Mouse (Mus musculus) stomach, postnatal 0 days (tissue): ENCODE results near the gene Crebl2.

ENCODE experiments used
- CTCF ChIP-seq: IDR thresholded peaks from 2 replicates; pipeline ENCODE4 v1.5.1; 2016; ENCODE audit warnings: antibody characterized with exemption, low read depth, mild to moderate bottlenecking, moderate library complexity
- EP300 ChIP-seq: optimal IDR thresholded peaks from 2 replicates; pipeline ENCODE3; 2016; ENCODE audit warnings: antibody characterized with exemption

DNA sequence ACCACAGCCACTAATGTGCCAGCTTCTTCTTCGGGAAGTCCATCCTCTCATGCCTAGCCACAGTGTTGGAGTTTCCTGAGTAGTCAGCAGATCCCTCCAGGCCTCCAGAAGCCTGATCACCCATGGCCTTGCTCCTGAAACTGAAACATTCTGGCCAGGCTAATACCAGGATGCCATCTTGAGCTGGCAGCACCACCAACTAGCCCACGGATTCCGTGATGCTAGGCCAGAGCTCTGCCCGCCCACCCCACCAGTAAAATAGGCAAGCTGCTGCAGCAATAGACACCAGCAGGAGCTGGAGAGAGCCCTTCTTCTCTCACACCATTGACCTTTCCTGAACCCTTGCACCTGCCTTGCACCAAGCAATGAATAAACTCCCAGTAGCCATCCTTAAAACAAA is 17.6 kb downstream of the Crebl2 start:
- no peak for TF ChIP-seq CTCF
- TF ChIP-seq EP300: no peak
